Mouse (Mus musculus) adrenal gland, postnatal 36 days (tissue): ENCODE measurements at regions not wholly inside any gene's neighbourhood (a gene's known extent, or its start where the extent isn't known, plus 50 kb on each side); places are given as distances from the start of the nearest gene placed in this dataset. TPM values are rescaled to one million over a fixed set of nuclear protein-coding genes. Genes with fewer than 3 reads are reported as not detected.

ENCODE experiments used
- DNase-seq, 2 experiments: peaks; one replicate each; pipeline ENCODE4 v3.0.0; 2021; ENCODE audit warnings: mixed read lengths in 1 of 2
- microRNA-seq: library from miRNA; unstranded; fragments of <30 nt; microRNA quantifications from one replicate; pipeline ENCODE4 v1.2.0, GENCODE M21; 2021

DNA sequence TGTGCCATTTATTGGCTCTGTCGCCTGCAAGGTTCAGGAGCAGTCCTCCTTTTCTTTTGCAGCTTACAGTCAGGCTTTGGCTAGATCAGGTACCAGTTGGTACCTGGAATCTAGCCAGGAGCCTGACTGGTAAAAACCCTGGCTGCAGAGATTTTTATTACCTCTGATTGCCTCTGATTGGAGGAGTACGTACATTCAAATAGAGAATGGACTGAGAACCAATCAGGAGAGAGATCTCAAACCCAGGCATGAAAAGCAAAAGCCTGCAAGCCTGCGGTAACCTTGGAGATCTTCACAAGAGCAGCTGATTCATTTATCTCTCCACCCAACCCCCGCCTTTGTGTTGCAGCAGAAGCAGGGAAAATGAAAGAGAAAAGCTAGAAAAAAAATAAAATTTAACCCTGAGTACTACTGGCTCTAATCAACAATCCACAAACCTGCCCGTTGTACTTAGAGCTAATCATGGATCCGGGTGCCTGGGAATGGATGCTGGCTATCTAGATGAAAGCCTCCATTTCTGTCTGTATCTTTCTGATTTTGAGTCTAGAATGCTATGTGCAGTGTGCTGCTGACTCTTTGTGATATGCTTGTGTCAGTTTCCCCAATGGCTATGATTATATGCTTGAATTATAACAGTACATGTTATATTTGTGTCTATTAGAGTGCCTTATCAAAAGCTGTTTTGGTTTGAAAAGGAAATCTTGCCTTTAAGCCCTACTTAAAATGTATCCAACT is 406.2 kb upstream of the Ndn start:
- peak; percentile 30 to 34 for DNase-seq

DNA sequence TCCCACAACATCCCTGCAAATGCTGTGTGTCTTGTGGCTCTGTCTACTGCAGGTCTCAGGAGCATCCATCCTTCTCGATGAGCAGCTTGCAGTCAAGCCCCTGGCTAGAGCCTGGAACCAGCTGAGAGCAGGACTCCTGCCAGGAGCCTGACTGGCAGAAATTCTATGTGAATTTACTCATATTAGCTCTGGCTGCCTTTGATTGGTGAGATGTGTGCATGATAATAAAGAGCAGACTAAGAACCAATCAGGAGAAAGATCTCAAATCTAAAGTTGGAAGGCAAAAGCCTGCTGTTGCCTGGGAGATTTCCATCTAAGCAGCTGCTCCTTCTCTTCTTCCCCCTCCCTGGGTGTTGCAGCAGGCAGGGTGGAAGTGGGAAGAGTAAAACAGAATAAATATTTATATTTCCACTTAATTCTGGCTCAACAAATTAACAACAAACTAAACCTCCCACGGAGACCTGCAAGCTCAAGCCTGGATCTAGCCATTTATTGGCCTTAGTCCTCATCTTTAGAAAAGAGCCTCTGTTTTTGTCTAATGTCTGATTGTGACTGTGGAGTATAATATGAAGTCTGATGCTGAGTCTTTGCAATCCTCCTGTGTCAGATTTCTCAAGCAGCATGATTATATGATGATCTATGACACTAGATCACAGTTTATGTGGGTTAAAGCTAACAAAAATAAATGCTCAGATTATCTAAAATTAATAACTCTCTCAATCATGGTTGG is 364.0 kb upstream of the Ndn start:
- peak; percentile 5 to 8 for DNase-seq

DNA sequence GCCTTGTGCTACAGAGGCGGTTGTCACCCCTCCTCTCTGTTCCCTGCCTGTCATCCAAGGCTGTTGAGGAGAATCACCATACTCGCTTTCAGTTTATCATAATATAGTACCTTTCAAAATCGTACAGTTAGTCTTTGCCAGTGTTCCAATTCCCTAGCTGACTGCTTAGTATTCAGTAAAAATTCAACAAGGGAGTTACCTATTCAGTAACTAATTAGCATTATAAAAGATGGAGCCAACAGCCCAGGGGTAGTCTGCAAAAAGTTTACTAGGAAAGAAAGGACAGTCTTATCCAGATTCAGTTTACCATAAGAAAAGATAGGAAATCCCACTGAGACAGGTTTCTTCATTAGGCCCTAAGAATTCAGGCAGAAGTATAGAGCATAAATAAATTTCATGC is 319.7 kb upstream of the Ndn start:
- no peak for DNase-seq

DNA sequence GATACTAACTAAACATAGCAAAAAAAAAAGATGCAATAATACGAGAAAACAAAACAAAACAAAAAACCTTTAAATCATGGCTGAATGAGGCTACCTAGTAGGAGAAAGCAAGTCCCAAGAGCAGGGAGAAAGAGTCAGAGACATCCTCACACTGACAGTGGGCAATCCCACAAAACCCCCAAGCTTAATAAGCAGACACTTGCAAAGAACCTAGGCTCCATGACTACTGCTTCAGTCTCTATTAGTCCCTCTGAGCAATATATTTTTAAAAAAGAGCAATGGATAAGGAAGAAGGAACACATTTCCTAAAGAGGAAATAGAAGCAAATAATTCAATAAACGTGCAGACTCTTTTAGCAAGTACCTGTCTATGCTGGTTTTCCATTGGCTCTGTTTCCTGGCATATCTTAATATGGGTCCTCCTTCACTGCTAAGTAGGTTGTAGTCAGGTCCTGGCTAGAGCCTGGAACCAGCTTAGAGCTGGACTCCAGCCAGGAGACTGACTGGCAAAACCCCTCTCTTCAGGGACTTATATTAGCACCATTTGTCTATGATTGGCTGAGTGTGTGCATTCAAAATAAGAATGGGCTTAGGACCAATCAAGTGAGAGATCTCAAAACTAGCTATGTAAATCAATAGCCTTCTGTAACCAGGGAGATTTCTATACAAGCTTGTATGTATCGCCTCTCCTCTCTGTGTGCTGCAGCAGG is 300.5 kb upstream of the Ndn start:
- DNase-seq, result no peak

DNA sequence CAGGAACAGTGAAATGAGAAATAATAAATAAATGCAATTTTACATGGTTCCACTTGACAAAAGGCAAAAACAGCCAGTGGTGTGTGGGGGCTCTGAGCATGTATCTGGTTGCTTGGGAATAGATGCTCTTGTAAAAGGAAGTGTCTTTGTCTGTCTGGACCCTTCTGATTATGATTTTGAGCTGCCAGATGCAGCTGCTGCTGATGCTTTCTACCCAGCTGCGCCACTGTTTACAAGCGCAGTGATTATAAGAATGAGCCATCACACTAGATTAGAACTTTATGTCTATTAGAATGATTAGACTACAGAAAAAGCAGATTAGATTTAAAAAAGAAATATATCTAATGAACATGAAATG is 299.9 kb upstream of the Ndn start:
- DNase-seq, result no peak

DNA sequence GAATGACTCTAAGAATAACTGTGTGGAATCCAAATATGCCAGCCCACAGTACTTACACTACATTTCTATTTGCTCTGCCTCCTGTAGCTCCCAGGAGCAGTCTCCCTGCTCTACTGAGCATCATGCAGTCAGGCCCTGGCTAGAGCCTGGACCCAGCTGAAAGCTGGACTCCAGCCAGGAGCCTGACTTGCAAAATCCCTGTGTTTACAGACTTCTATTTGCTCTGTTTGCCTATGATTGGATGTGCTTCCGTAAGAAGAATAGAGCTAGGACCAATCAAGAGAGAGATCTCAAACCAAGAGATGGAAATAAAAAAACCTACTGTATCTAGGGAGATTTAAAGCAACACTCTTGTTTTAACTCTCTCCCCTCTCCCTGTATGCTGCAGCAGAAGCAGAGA is 267.8 kb upstream of the Ndn start:
- DNase-seq, result no peak

DNA sequence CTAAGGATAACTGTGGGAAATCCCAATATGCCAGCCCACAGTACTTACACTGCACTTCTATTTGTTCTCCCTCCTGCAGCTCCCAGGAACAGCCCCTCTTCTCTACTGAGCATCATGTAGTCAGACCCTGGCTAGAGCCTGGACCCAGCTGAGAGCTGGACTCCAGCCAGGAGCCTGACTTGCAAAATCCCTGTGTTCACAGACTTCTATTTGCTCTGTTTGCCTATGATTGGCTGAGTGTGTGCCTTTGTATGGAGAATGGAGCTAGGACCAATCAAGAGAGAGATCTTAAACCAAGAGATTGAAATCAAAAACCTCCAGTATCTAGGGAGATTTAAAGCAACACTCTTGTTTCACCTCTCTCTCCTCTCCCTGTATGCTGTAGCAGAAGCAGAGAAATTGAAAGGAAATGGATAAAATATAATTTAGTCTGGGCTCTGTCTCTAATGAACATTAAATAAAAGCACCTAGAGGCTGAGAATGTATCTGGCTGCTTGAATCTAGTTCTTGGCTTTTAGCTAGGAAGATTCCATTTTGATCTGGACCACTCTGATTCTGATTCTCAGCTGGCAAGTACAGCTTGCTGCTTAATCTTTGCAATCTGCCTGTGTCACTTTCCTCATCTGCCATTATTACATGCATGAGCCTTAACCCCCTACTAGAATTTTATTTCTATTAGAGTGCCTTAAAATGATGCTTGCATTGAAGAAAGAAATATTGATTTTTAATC is 261.1 kb upstream of the Ndn start:
- peak in 1 of 2 experiments; percentile 15 for DNase-seq

Small RNAs in the stretch of these regions (microRNA-seq; reads per million reads assigned to microRNA genes)
- gene Gm24923 (not detected), gene Mir344-2 (not detected), gene Mir344f (not detected), gene Mir344g (not detected), gene Mir344i (not detected)
